ENCODE assay signal across 34 mouse cellular contexts in the genomic region with DNA sequence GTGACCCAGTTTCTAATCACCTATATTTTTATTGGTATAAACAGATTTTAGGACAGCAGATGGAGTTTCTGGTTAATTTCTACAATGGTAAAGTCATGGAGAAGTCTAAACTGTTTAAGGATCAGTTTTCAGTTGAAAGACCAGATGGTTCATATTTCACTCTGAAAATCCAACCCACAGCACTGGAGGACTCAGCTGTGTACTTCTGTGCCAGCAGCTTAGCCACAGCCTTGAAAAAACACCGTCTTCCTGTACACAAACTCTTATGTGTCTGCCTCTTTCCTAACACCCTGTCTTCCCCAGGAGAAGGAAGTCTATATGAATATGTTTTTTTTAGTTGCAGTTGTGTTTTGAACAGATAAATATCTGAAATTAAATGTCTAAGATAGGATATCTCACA. TPM values are rescaled to one million over a fixed set of nuclear protein-coding genes. Genes with fewer than 3 reads are reported as not detected.
DNase-seq lines count a peak whose midpoint lies in the region; ATAC-seq and TF ChIP-seq lines count a peak whose summit lies in the region.
"Had no signal": no experiment of that assay in that cellular context is flagged by ENCODE, and none has a peak within 500 bp of the region (broad histone marks: within the 10 kb centered on the region; RNA-seq: fewer than 3 reads in every experiment).

No protein-coding gene starts in this region.

- whole genome bisulfite sequencing in kidney, postnatal 0 days, result 26% methylated on average over 1 of the region's 1 CpGs
- 33% methylated on average over 1 of the region's 1 CpGs for WGBS in liver, postnatal 0 days (ENCODE audit: insufficient replicate concordance)

- peak; percentile 28 for DNase-seq in kidney, postnatal 0 days (ENCODE audit: low spot score)
- DNase-seq in kidney, postnatal 4 days, result no peak
- peak; percentile 38 for DNase-seq in right cerebral cortex, adult 18-20 months
- DNase-seq in right cerebral cortex, postnatal 25 days, result no peak
- DNase-seq in fibroblast of lung, adult 2 months (ENCODE audit: low read depth), result peak; percentile 54
- no peak for DNase-seq in liver, postnatal 0 days
- DNase-seq: adrenal gland, adult 8-10 months; cerebellum, adult 11-12 months; cerebellum, adult 9-11 months; heart, postnatal 14 days; kidney, adult 2 months; spleen, adult 18-20 months; thymus, adult 18-20 months; thymus, postnatal 4 days had no signal

- TF ChIP-seq CTCF in kidney, postnatal 0 days (IDR thresholded peaks at IDR 0.05; ENCODE audit: low read depth), result no peak
- no peak for TF ChIP-seq CTCF in liver, postnatal 0 days (IDR thresholded peaks at IDR 0.05; ENCODE audit: low read depth)

- H3K4me3 ChIP-seq in kidney, postnatal 0 days (replicated peaks; ENCODE audit: low read depth, low read length), result no peak overlapping the region
- no peak overlapping the region for H3K4me3 ChIP-seq in myocyte
- H3K4me3 ChIP-seq in liver, postnatal 0 days (ENCODE audit: low read depth, low read length), result no peak overlapping the region
- H3K4me3 ChIP-seq: intestine, embryonic 15.5 days; limb, embryonic 10.5 days; limb, embryonic 15.5 days; lung, embryonic 15.5 days; megakaryocyte, embryonic 14.5 days; midbrain, embryonic 12.5 days had no signal

- H3K27me3 ChIP-seq in kidney, postnatal 0 days (ENCODE audit: insufficient read depth, low read length), result no peaks in the 10 kb centered on the region
- H3K27me3 ChIP-seq in myocyte (ENCODE audit: control insufficient read depth, insufficient read depth, insufficient read length), result no peaks in the 10 kb centered on the region
- H3K27me3 ChIP-seq in liver, postnatal 0 days (ENCODE audit: insufficient read depth, low read length), result no peaks in the 10 kb centered on the region
- H3K27me3 ChIP-seq: intestine, embryonic 15.5 days; limb, embryonic 15.5 days; lung, embryonic 15.5 days; megakaryocyte, embryonic 14.5 days; midbrain, embryonic 12.5 days had no signal

- no peak for TF ChIP-seq EP300 in liver, postnatal 0 days (IDR thresholded peaks at IDR 0.05; ENCODE audit: low read depth)

- no peak overlapping the region for H3K27ac ChIP-seq in kidney, postnatal 0 days
- H3K27ac ChIP-seq in liver, postnatal 0 days (ENCODE audit: low read depth), result no peak overlapping the region
- H3K27ac ChIP-seq: intestine, embryonic 15.5 days; limb, embryonic 10.5 days; limb, embryonic 15.5 days; liver, embryonic 14.5 days; lung, embryonic 15.5 days; midbrain, embryonic 12.5 days had no signal

- no peak overlapping the region for H3K9ac ChIP-seq in kidney, postnatal 0 days (ENCODE audit: low read depth, low read length)
- no peak overlapping the region for H3K9ac ChIP-seq in liver, postnatal 0 days (replicated peaks)
- H3K9ac ChIP-seq: intestine, embryonic 15.5 days; limb, embryonic 15.5 days; liver, embryonic 14.5 days; lung, embryonic 15.5 days; midbrain, embryonic 12.5 days had no signal

- no peak overlapping the region for H3K4me2 ChIP-seq in kidney, postnatal 0 days (ENCODE audit: low read length)
- peak overlapping the region; percentile 53 for H3K4me2 ChIP-seq in myocyte (ENCODE audit: low read depth)
- no peak overlapping the region for H3K4me2 ChIP-seq in liver, postnatal 0 days (ENCODE audit: low read depth, low read length)
- H3K4me2 ChIP-seq: intestine, embryonic 15.5 days; limb, embryonic 15.5 days; lung, embryonic 15.5 days; midbrain, embryonic 12.5 days had no signal

- no peaks in the 10 kb centered on the region for H3K9me3 ChIP-seq in kidney, postnatal 0 days (replicated peaks; ENCODE audit: low read length)
- no peaks in the 10 kb centered on the region for H3K9me3 ChIP-seq in liver, postnatal 0 days (ENCODE audit: low read length)
- H3K9me3 ChIP-seq: G1E; intestine, embryonic 15.5 days; limb, embryonic 10.5 days; limb, embryonic 15.5 days; lung, embryonic 15.5 days; megakaryocyte, embryonic 14.5 days; midbrain, embryonic 12.5 days had no signal

- TF ChIP-seq POLR2A in myocyte (IDR thresholded peaks at IDR 0.05; ENCODE audit: insufficient read length, low read depth), result no peak

- no peaks in the 10 kb centered on the region for H3K4me1 ChIP-seq in kidney, postnatal 0 days (replicated peaks; ENCODE audit: insufficient read depth, low read length)
- peaks cover 4% of the 10 kb centered on the region; the same call in 1 of the 2 replicates for H3K4me1 ChIP-seq in liver, postnatal 0 days (ENCODE audit: insufficient read depth)
- H3K4me1 ChIP-seq: intestine, embryonic 15.5 days; limb, embryonic 10.5 days; limb, embryonic 15.5 days; lung, embryonic 15.5 days; midbrain, embryonic 12.5 days had no signal

- H3ac ChIP-seq in myocyte (ENCODE audit: control insufficient read depth, insufficient read length), result no peak overlapping the region

- ATAC-seq in kidney, postnatal 0 days (replicated peaks; ENCODE audit: low FRiP score, low read depth), result no peak
- no peak for ATAC-seq in liver, postnatal 0 days
- no peak for ATAC-seq in cerebellum, adult (ENCODE audit: insufficient number of reproducible peaks, low FRiP score, low TSS enrichment)
- ATAC-seq: forebrain, embryonic 14.5 days; hindbrain, embryonic 16.5 days; intestine, embryonic 15.5 days had no signal

- no peaks in the 10 kb centered on the region for H3K36me3 ChIP-seq in kidney, postnatal 0 days (ENCODE audit: insufficient read depth, low read length)
- H3K36me3 ChIP-seq in myocyte (ENCODE audit: control insufficient read depth, insufficient read depth), result no peaks in the 10 kb centered on the region
- H3K36me3 ChIP-seq in liver, postnatal 0 days (replicated peaks; ENCODE audit: insufficient read depth, low read length), result no peaks in the 10 kb centered on the region
- H3K36me3 ChIP-seq: G1E; intestine, embryonic 15.5 days; limb, embryonic 10.5 days; limb, embryonic 15.5 days; lung, embryonic 15.5 days; midbrain, embryonic 12.5 days had no signal

- no peaks in the 10 kb centered on the region for H3K79me2 ChIP-seq in myocyte (ENCODE audit: control insufficient read depth, insufficient read depth)

TF ChIP-seq in myocyte, 11 proteins besides CTCF, POLR2A, EP300 and RAD21:
- TF ChIP-seq MYOD1 (IDR thresholded peaks at IDR 0.05; ENCODE audit: control insufficient read depth in 1 of 3, insufficient read length in 2 of 3, low read depth in 2 of 3) (peak in 1 of 3 experiments; percentile 50), MYOG (IDR thresholded peaks at IDR 0.05; ENCODE audit: control insufficient read depth in 1 of 3, insufficient read depth in 1 of 3, insufficient read length in 2 of 3, low read depth in 2 of 3) (no peak), POLR2AphosphoS2 (IDR thresholded peaks at IDR 0.05; ENCODE audit: insufficient read length, low read depth) (no peak), MAX (IDR thresholded peaks at IDR 0.05; ENCODE audit: low read depth) (no peak), USF1 (IDR thresholded peaks at IDR 0.05; ENCODE audit: low read depth) (no peak), E2F4 (IDR thresholded peaks at IDR 0.05; ENCODE audit: insufficient read depth) (no peak), REST (IDR thresholded peaks at IDR 0.05; ENCODE audit: insufficient read depth, insufficient read length) (no peak), TCF3 (IDR thresholded peaks at IDR 0.05; ENCODE audit: insufficient read length, low read depth) (no peak), SRF (IDR thresholded peaks at IDR 0.05; ENCODE audit: control insufficient read depth, insufficient read length, low read depth) (no peak), CEBPB (IDR thresholded peaks at IDR 0.05; ENCODE audit: insufficient read depth, poor library complexity, severe bottlenecking) (0 out of 2 replicates have a peak, but pooled peaks have one; percentile 36), TCF12 (IDR thresholded peaks at IDR 0.05; ENCODE audit: insufficient read depth, poor library complexity, severe bottlenecking) (peak; percentile 14)
TF ChIP-seq in myocyte: peak in this region for 3.

RNA-seq across cellular contexts. Expression of a gene that starts 13.3 kb away (rescaled TPM):
- not detected in 2 replicates for polyA plus RNA-seq in kidney, postnatal 0 days (2015; fragmentation: Nextera tagmentation; extraction: Ambion mirVana)
- 0.10 TPM for polyA plus RNA-seq in myocyte (2012; fragmentation: generic; extraction: Trizol)
- 1.1 TPM in 1 of 2 replicates, not detected in the other for polyA plus RNA-seq in liver, postnatal 0 days (2015; fragmentation: Nextera tagmentation; extraction: Ambion mirVana)
- polyA plus RNA-seq: C2C12; forebrain, embryonic 14.5 days; G1E; heart, embryonic 14.5 days; hindbrain, embryonic 11.5 days; hindbrain, embryonic 16.5 days; kidney, embryonic 16.5 days; limb, embryonic 10.5 days; limb, embryonic 15.5 days; liver, embryonic 14.5 days; lung, embryonic 15.5 days; midbrain, embryonic 12.5 days; midbrain, postnatal 0 days; neural tube, embryonic 14.5 days had no signal

RNA-seq across cellular contexts. Expression of a gene that starts 49.3 kb away (rescaled TPM):
- polyA plus RNA-seq in kidney, postnatal 0 days (2015; fragmentation: Nextera tagmentation; extraction: Ambion mirVana), result 0.13 TPM in 1 of 2 replicates, not detected in the other
- polyA plus RNA-seq in myocyte (2012; fragmentation: generic; extraction: Trizol), result not detected
- polyA plus RNA-seq in liver, postnatal 0 days (2015; fragmentation: Nextera tagmentation; extraction: Ambion mirVana), result 1.1 TPM in 1 of 2 replicates, not detected in the other
- polyA plus RNA-seq: C2C12; forebrain, embryonic 14.5 days; frontal cortex, adult 2 months; G1E; hindbrain, embryonic 11.5 days; hindbrain, embryonic 16.5 days; kidney, adult 2 months; kidney, embryonic 16.5 days; large intestine, adult 2 months; limb, embryonic 10.5 days; limb, embryonic 15.5 days; liver, embryonic 14.5 days; lung, embryonic 15.5 days; midbrain, embryonic 12.5 days; neural tube, embryonic 14.5 days had no signal

Comparison
In these comparisons a context has a peak if more than half of its experiments do, and no peak if none do; other contexts are left out.
1. DNase-seq: peak in kidney, postnatal 0 days (single experiment), right cerebral cortex, adult 18-20 months (single experiment) and fibroblast of lung, adult 2 months (single experiment); none in kidney, postnatal 4 days (0 of 2), right cerebral cortex, postnatal 25 days (single experiment) and liver, postnatal 0 days (single experiment).